Mouse (Mus musculus) limb, embryonic 12.5 days (tissue): ENCODE data around the gene Sult2a2. TPM values are rescaled to one million over a fixed set of nuclear protein-coding genes. Genes with fewer than 3 reads are reported as not detected.
"Not testable (repeated sequence)": the region's sequence is repeated elsewhere in the genome, so short reads cannot be mapped to it uniquely, and the experiment has no call there.

ENCODE experiments used
- ATAC-seq: fragments of 200-750 bp; cut with Nextera tagmentation; 2 replicates; pipeline ENCODE4 v1.8.0; 2017; ENCODE audit warnings: low read depth, moderate TSS enrichment; ENCODE audit not compliant: insufficient number of reproducible peaks, insufficient read depth, low FRiP score, low TSS enrichment
- H3K27ac ChIP-seq: fragments of 300-500 bp; sonication (generic); 2 replicates; pipeline ENCODE4 v1.5.1; 2016; ENCODE audit warnings: mild to moderate bottlenecking, moderate library complexity
- H3K27me3 ChIP-seq: fragments of 300-500 bp; sonication (generic); 2 replicates; pipeline ENCODE4 v1.6.1; 2016; ENCODE audit warnings: mild to moderate bottlenecking, moderate library complexity
- H3K36me3 ChIP-seq: fragments of 300-500 bp; sonication (generic); 2 replicates; pipeline ENCODE4 v1.6.1; 2016; ENCODE audit warnings: mild to moderate bottlenecking, moderate library complexity
- H3K4me1 ChIP-seq: fragments of 300-500 bp; sonication (generic); replicated peaks from 2 replicates; pipeline ENCODE4 v1.6.1; 2016
- H3K4me2 ChIP-seq: fragments of 300-500 bp; sonication (generic); 2 replicates; pipeline ENCODE4 v1.6.1; 2016; ENCODE audit warnings: mild to moderate bottlenecking, moderate library complexity
- H3K4me3 ChIP-seq: fragments of 300-500 bp; sonication (generic); replicated peaks from 2 replicates; pipeline ENCODE4 v1.5.1; 2016; ENCODE audit warnings: mild to moderate bottlenecking
- H3K9ac ChIP-seq: fragments of 300-500 bp; sonication (generic); replicated peaks from 2 replicates; pipeline ENCODE4 v1.6.1; 2016; ENCODE audit warnings: mild to moderate bottlenecking, moderate library complexity
- H3K9me3 ChIP-seq: fragments of 300-500 bp; sonication (generic); 2 replicates; pipeline ENCODE4 v1.6.1; 2016; ENCODE audit warnings: mild to moderate bottlenecking, moderate library complexity
- WGBS: fragments of 180-500 bp; shearing (Covaris S2); methylation state at CpG from one replicate; pipeline ENCODE4 v1.1.7; 2016; 5-methylcytosine and 5-hydroxymethylcytosine counted together
- polyA plus RNA-seq: library from polyadenylated mRNA; unstranded; fragments of >200 nt; fragmentation: Nextera tagmentation; extraction: Ambion mirVana; gene quantifications from 2 replicates; pipeline ENCODE4 v1.2.1, GENCODE M21; 2016

Sult2a2 gene
- polyA plus RNA-seq = not detected in 2 replicates

DNA sequence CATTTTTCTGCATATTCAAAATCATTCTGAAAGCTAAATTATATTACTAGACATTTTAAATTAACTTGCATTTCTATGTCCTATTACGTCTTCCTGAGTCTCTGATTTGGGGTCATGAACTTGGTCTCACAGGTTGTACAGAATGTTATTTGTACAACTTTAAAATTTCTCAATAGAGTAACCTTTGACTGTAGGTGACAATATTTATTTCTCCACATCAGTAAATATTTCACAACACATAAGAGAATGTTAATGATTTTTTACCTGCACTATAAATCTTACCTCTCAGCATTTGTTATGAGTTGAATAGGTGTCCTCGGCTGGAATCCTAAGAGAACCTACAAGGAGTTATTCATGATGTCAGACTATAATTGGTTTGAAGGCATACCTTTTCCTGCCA, at the start of gene Sult2a2:
Gene Sult2a2 (plus strand): TSS at position 301 of the 400 bp plus-strand sequence.
- WGBS = 85% methylated on average over 1 of the region's 2 CpGs
- H3K4me3 ChIP-seq, H3K36me3 ChIP-seq, H3K4me1 ChIP-seq, H3K9ac ChIP-seq, H3K27ac ChIP-seq, H3K9me3 ChIP-seq, H3K27me3 ChIP-seq, ATAC-seq, H3K4me2 ChIP-seq: not testable (repeated sequence)

DNA sequence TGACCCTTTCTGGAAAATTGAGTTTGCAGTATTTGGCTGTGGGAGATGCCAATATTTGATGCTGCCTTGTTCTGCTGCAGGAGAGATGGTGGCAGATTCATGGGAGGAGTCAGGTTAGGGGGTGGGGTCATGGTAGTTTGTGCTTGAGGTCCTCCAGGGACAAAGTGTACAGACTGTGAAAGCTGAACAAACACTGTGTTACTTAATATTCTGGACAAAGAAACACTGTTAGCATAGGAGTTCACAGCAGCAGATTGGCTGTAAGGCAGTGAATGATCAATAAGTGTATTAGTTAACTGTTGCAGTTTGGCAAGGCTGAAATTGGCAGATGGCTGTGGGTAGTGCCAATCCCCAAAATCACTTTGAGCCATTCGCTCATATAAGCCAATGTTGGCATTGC, 80.6 kb downstream of the Sult2a2 start:
- no peak overlapping the region for H3K27ac ChIP-seq
- no peaks in the 10 kb centered on the region for H3K27me3 ChIP-seq
- no peak overlapping the region for H3K4me3 ChIP-seq
- no peak overlapping the region for H3K9ac ChIP-seq
- H3K9me3 ChIP-seq = peaks cover 16% of the 10 kb centered on the region; the same call in 1 of the 2 replicates
- WGBS = 92% methylated on average over 1 of the region's 1 CpGs
- no peaks in the 10 kb centered on the region for H3K4me1 ChIP-seq
- H3K4me2 ChIP-seq = no peak overlapping the region
- no peak for ATAC-seq
- no peaks in the 10 kb centered on the region for H3K36me3 ChIP-seq

Other genes with a start within 250 kb of the Sult2a2 start
- gene Bsph2, start 162.4 kb upstream of the Sult2a2 start, polyA plus RNA-seq = not detected in 2 replicates
- not detected in 2 replicates for gene Sult2a5, start 109.5 kb upstream of the Sult2a2 start, polyA plus RNA-seq
- not detected in 2 replicates for gene Sult2a1, start 103.9 kb downstream of the Sult2a2 start, polyA plus RNA-seq